Mouse (Mus musculus): ENCODE measurements around the gene Tbc1d7.

DNA sequence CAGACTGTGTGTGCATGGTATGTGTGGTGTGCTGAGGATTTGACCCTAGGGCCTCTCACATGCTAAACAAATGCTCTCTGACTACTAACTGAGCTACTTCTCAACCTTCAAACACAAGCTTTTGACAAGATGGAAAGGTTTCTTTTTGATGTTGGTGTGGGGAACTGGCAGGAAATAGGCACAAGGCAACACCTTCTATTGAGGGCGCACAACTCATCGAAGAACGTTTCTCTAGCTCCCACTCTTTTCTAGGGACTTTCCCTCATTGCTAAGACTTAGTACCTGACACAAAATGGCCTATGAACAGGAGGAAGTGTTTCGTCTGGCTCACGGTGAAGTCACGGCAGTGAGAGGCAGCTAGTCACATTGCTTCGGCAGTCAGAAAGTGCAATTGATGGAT lies 6.0 kb upstream of the Tbc1d7 start:
- TF ChIP-seq CTCF (IDR thresholded peaks at IDR 0.05; ENCODE audit: low read depth) (no peak), EP300 (IDR thresholded peaks at IDR 0.05; ENCODE audit: low read depth) (no peak)
